Mouse (Mus musculus) ES-Bruce4 (cell line): ENCODE measurements around the gene Anxa6. TPM values are rescaled to one million over a fixed set of nuclear protein-coding genes. Genes with fewer than 3 reads are reported as not detected.

Experiments
- H3K27ac ChIP-seq: 2 replicates; pipeline ENCODE4 v1.5.1; 2012; ENCODE audit warnings: low read length, inconsistent platforms; ENCODE audit not compliant: insufficient read depth
- H3K27me3 ChIP-seq: 2 replicates; pipeline ENCODE4 v1.6.1; 2012; ENCODE audit warnings: mild to moderate bottlenecking, low read length, inconsistent platforms; ENCODE audit not compliant: control insufficient read depth, poor library complexity, insufficient read depth, severe bottlenecking
- H3K36me3 ChIP-seq: 2 replicates; pipeline ENCODE4 v1.6.1; 2012; ENCODE audit warnings: inconsistent platforms, mild to moderate bottlenecking, low read length, moderate library complexity; ENCODE audit not compliant: control insufficient read depth, poor library complexity, insufficient read depth, severe bottlenecking
- H3K4me1 ChIP-seq: one replicate; pipeline ENCODE4 v1.8.1; 2011; ENCODE audit warnings: low read length; ENCODE audit not compliant: control insufficient read depth, insufficient read depth
- H3K4me3 ChIP-seq: 2 replicates; pipeline ENCODE4 v1.5.1; 2011; ENCODE audit warnings: low read depth, mild to moderate bottlenecking, low read length
- H3K9ac ChIP-seq: 2 replicates; pipeline ENCODE4 v1.6.1; 2012; ENCODE audit warnings: low read depth, mild to moderate bottlenecking, inconsistent platforms; ENCODE audit not compliant: poor library complexity, severe bottlenecking
- H3K9me3 ChIP-seq: replicated peaks from 2 replicates; pipeline ENCODE4 v1.6.1; 2012; ENCODE audit warnings: mild to moderate bottlenecking, low read length, inconsistent platforms; ENCODE audit not compliant: control insufficient read depth, poor library complexity, insufficient read depth, severe bottlenecking
- CTCF ChIP-seq: IDR thresholded peaks from one replicate; pipeline ENCODE4 v1.8.1; 2011; ENCODE audit warnings: low read depth, low read length
- EP300 ChIP-seq: IDR thresholded peaks from 2 replicates; pipeline ENCODE4 v1.6.1; 2011; ENCODE audit warnings: low read depth, low read length; ENCODE audit not compliant: insufficient read depth
- POLR2A ChIP-seq: IDR thresholded peaks from one replicate; pipeline ENCODE4 v1.8.1; 2011; ENCODE audit warnings: low read length; ENCODE audit not compliant: insufficient read depth
- polyA plus RNA-seq: library from polyadenylated mRNA; stranded (reverse); fragments of >200 nt; gene quantifications from 2 replicates; pipeline ENCODE4 v1.2.4, GENCODE M21; 2011; ENCODE audit warnings: low read depth; ENCODE audit not compliant: missing spikeins, insufficient read depth, insufficient read length

Gene Anxa6
- polyA plus RNA-seq, 1 experiment = 76.1 TPM

DNA sequence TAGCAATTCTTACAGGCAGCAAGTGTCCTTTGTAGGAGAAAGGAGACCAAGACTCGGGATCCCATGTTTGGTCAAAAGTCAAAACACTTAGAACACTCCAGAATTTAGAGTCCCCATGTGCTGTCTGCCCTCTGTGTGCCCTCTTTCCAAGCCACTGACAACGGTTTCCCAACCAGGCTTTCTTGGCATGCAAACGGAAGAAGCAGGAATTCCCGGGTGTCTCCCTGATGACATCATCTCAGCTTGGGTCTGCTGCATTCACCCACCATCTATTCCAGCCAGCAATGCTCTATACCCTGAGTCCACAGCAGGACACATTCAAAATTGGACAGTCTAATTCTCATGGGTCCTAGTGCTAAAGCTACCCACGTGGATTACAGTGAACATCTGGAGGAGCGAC lies 11.4 kb downstream of the Anxa6 start:
- Histone ChIP-seq H3K4me1 (peaks cover 9% of the 10 kb centered on the region), H3K27me3 (no peaks in the 10 kb centered on the region), H3K4me3 (no peak overlapping the region), H3K27ac (no peak overlapping the region), H3K9ac (no peak overlapping the region), H3K36me3 (no peaks in the 10 kb centered on the region), H3K9me3 (no peaks in the 10 kb centered on the region)
- TF ChIP-seq CTCF (no peak), POLR2A (no peak), EP300 (no peak)

DNA sequence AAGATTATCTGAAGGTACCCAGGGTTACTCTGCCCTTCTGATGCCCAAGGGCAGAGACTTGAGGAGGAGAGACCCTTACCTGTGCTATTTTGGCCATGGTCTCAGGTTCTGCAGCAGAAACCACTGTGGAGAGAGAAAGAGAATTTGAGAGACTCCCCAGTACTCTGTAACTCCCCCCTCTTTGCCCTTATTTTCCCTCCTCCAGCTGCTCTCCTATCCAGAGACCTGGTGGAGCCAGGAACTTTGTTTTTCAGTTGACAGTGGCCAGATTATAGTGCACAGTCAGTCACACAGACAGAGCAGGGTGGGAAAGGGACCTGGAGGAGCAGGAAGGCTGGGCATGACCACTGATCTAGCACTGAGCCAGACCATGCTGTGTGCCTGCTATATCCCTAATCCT lies 11.8 kb downstream of the Anxa6 start:
- TF ChIP-seq CTCF = no peak
- no peak for TF ChIP-seq POLR2A
- no peak for TF ChIP-seq EP300
- Histone ChIP-seq H3K27me3 (no peaks in the 10 kb centered on the region), H3K27ac (no peak overlapping the region), H3K4me1 (peaks cover 9% of the 10 kb centered on the region), H3K36me3 (no peaks in the 10 kb centered on the region), H3K4me3 (no peak overlapping the region), H3K9me3 (no peaks in the 10 kb centered on the region), H3K9ac (no peak overlapping the region)

DNA sequence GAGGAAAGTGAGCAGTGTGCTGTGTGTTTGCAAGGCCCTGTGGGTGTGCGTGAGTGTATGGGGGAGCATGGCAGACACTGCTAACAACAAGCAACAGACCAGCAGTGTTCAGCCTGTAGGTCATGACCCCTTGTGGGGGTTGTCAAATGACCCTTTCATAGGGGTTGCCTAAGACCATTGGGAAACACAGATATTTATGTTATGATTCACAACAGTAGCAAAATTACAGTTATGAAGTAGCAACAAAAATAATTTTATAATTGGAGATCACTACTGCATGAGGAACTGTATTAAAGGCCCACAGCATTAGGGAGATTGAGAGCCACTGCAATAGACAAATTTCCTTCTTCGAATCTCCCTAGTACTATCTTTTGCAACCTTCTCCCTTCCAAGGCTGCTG lies 13.5 kb downstream of the Anxa6 start:
- Histone ChIP-seq H3K9ac (no peak overlapping the region), H3K36me3 (no peaks in the 10 kb centered on the region), H3K9me3 (no peaks in the 10 kb centered on the region), H3K27ac (no peak overlapping the region), H3K4me3 (no peak overlapping the region), H3K4me1 (peaks cover 7% of the 10 kb centered on the region), H3K27me3 (no peaks in the 10 kb centered on the region)
- TF ChIP-seq POLR2A = no peak

DNA sequence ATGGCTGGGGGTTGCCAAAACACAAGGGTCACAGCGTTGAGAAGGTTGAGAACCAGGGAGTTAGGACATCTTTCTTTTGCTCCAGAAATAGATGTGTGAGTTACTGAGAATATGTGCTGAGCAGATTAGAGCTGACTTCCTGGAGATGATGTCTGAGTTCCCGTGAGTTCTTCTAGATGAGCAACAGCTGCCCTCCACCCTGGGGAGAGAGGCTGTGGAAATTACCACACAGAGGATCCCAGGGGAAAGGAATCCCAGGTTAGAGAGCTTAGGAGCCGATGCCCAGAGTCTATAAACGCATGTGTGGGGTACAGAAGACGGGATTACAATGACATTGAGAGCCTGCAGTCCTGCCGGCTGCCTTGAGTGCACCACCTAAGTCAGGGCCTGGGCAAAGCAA lies 15.2 kb downstream of the Anxa6 start:
- H3K27me3 ChIP-seq = no peaks in the 10 kb centered on the region
- H3K4me3 ChIP-seq = no peak overlapping the region
- TF ChIP-seq POLR2A (no peak), CTCF (no peak), EP300 (no peak)
- no peak overlapping the region for H3K9ac ChIP-seq
- H3K27ac ChIP-seq = no peak overlapping the region
- no peaks in the 10 kb centered on the region for H3K9me3 ChIP-seq
- H3K4me1 ChIP-seq = peaks cover 8% of the 10 kb centered on the region
- 0 out of 2 replicates have a peak, but pooled peaks cover 2% of the 10 kb centered on the region for H3K36me3 ChIP-seq

- Histone ChIP-seq H3K4me3 (no peak overlapping the region), H3K4me1 (peaks cover 6% of the 10 kb centered on the region), H3K36me3 (peaks cover 6% of the 10 kb centered on the region; the same call in 1 of the 2 replicates), H3K9me3 (no peaks in the 10 kb centered on the region), H3K27me3 (no peaks in the 10 kb centered on the region), H3K9ac (no peak overlapping the region), H3K27ac (no peak overlapping the region)
- TF ChIP-seq CTCF = no peak
- no peak for TF ChIP-seq POLR2A
- TF ChIP-seq EP300 = no peak
Observed at GRCm38 (mm10) chr11:55017201-55017600, 16.0 kb downstream of the Anxa6 start.

DNA sequence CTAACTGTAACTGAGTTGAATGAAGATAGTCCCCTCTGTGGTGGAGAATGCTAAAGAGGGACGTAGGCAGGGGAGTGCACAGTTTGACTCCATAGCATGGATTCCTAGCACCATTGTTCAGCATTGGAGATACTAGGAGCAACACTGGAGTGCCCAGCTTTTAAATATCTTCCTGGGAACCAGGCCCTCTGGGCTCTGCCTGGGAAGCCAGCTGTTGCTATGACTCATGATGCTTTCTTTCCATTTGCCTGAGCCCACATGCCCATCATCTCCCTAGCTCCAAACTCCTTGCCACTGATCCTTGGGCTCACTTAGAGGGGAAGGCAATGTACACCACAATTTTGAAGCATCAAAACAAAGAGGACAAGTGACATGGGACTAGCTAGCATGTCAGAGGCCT lies 16.5 kb downstream of the Anxa6 start:
- Histone ChIP-seq H3K27ac (no peak overlapping the region), H3K4me1 (peaks cover 6% of the 10 kb centered on the region), H3K36me3 (peaks cover 6% of the 10 kb centered on the region; the same call in 1 of the 2 replicates), H3K27me3 (no peaks in the 10 kb centered on the region), H3K4me3 (no peak overlapping the region), H3K9ac (no peak overlapping the region), H3K9me3 (no peaks in the 10 kb centered on the region)
- TF ChIP-seq POLR2A = no peak
- no peak for TF ChIP-seq EP300
- no peak for TF ChIP-seq CTCF

- Histone ChIP-seq H3K27ac (no peak overlapping the region), H3K36me3 (peaks cover 11% of the 10 kb centered on the region)
- TF ChIP-seq CTCF = no peak
- TF ChIP-seq EP300 = no peak
- TF ChIP-seq POLR2A = no peak
Observed at GRCm38 (mm10) chr11:55015831-55016241, 17.4 kb downstream of the Anxa6 start.

More at GRCm38 (mm10) chr11:55015831-55016241, 17.4 kb downstream of the Anxa6 start:
- Histone ChIP-seq H3K4me3 (no peak overlapping the region), H3K27me3 (no peaks in the 10 kb centered on the region), H3K4me1 (peaks cover 6% of the 10 kb centered on the region), H3K9me3 (no peaks in the 10 kb centered on the region), H3K9ac (no peak overlapping the region)
